Comparison of ENCODE assay signal across 11 mouse cellular contexts in the genomic region with DNA sequence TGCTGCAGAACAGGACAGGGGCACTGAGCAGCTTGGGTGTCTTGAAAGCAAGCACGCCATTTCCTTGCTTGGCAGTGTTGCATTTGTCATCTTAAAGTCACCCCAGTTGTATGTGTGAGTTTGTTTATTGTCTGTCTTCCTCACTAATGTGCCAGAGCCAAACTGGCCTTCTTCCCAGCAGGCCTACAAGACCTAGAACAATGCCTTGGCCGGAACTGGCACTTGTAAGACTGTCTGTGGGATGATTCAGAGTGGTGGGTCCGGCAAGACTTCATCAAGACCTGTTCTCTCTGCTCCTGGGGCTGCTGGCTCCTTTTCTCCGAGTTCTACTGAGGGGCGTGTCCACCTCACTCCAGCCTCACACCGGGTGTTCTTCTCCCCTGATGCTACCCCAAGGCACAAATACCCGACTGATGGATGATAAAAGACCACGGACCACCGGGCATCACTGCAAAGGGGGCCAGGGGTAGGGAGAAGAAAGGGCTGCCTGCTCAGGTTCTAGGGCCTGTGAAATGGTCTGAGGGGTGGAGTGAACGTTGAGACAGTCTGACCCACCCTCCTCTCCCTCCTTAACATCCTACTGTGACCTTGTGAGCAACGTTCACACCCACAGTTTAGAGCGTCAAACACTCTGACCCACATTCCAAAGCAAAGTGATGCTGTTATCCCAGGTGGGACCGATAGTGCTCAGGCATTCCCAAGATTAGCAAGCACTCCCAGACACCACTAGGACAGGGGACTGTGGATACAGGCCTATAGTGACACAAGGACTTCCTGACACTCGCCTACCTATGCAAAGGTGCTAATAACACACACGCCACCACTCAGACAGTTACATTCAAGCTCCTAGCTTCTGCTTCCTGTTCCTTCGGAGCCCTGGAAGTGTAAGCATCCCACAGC. TPM values are rescaled to one million over a fixed set of nuclear protein-coding genes. Genes with fewer than 3 reads are reported as not detected.
DNase-seq lines count a peak whose midpoint lies in the region; ATAC-seq and TF ChIP-seq lines count a peak whose summit lies in the region.
"Had no signal": no experiment of that assay in that cellular context is flagged by ENCODE, and none has a peak within 500 bp of the region (broad histone marks: within the 10 kb centered on the region; RNA-seq: fewer than 3 reads in every experiment).

No protein-coding gene starts in this region.

- no peak overlapping the region for H3K4me3 ChIP-seq in liver, embryonic 11.5 days (ENCODE audit: low read depth, low read length)
- no peak overlapping the region for H3K4me3 ChIP-seq in liver, embryonic 12.5 days
- no peak overlapping the region for H3K4me3 ChIP-seq in embryonic facial prominence, embryonic 15.5 days (replicated peaks)
- no peak overlapping the region for H3K4me3 ChIP-seq in myocyte

- H3K4me2 ChIP-seq in liver, embryonic 11.5 days = no peak overlapping the region
- H3K4me2 ChIP-seq in liver, embryonic 12.5 days = no peak overlapping the region
- no peak overlapping the region for H3K4me2 ChIP-seq in embryonic facial prominence, embryonic 15.5 days (replicated peaks)
- H3K4me2 ChIP-seq in myocyte (ENCODE audit: low read depth) = peak overlapping the region; percentile 45

- DNase-seq in heart, adult 11 months = peak; percentile 88
- no peak for DNase-seq in heart, postnatal 25 days (ENCODE audit: low spot score)
- DNase-seq in liver, embryonic 11.5 days (ENCODE audit: low spot score) = no peak
- DNase-seq in left cerebral cortex, postnatal 36 days (ENCODE audit: low spot score in 2 of 2) = no peak
- DNase-seq in embryo, embryonic 11 days = no peak
- DNase-seq: adrenal gland, postnatal 10 days; kidney, postnatal 25 days had no signal

- peaks cover 42% of the 10 kb centered on the region for H3K4me1 ChIP-seq in liver, embryonic 11.5 days (replicated peaks; ENCODE audit: control insufficient read depth, insufficient read depth, low read length)
- H3K4me1 ChIP-seq in liver, embryonic 12.5 days = peaks cover 54% of the 10 kb centered on the region
- H3K4me1 ChIP-seq in embryonic facial prominence, embryonic 15.5 days = peaks cover 52% of the 10 kb centered on the region

- no peak for ATAC-seq in liver, embryonic 11.5 days (replicated peaks; ENCODE audit: low FRiP score)
- no peak for ATAC-seq in liver, embryonic 12.5 days
- ATAC-seq in embryonic facial prominence, embryonic 15.5 days (ENCODE audit: insufficient number of reproducible peaks, low FRiP score, low TSS enrichment, low read depth) = no peak

- peak overlapping the region; percentile 45 for H3K27ac ChIP-seq in liver, embryonic 11.5 days (ENCODE audit: low read depth, low read length)
- no peak overlapping the region for H3K27ac ChIP-seq in liver, embryonic 12.5 days
- peak overlapping the region; percentile 81 for H3K27ac ChIP-seq in embryonic facial prominence, embryonic 15.5 days (replicated peaks)

- peaks cover 10% of the 10 kb centered on the region for H3K79me2 ChIP-seq in myocyte (ENCODE audit: control insufficient read depth, insufficient read depth)

- no peaks in the 10 kb centered on the region for H3K36me3 ChIP-seq in liver, embryonic 11.5 days (ENCODE audit: control insufficient read depth, insufficient read depth, low read length)
- no peaks in the 10 kb centered on the region for H3K36me3 ChIP-seq in liver, embryonic 12.5 days
- H3K36me3 ChIP-seq in embryonic facial prominence, embryonic 15.5 days = no peaks in the 10 kb centered on the region
- H3K36me3 ChIP-seq in myocyte (ENCODE audit: control insufficient read depth, insufficient read depth) = peaks cover 31% of the 10 kb centered on the region

- 29% methylated on average over 16 of the region's 16 CpGs for WGBS in liver, embryonic 11.5 days
- WGBS in liver, embryonic 12.5 days (ENCODE audit: insufficient replicate concordance) = 26% methylated on average over 16 of the region's 16 CpGs
- 29% methylated on average over 16 of the region's 16 CpGs for WGBS in embryonic facial prominence, embryonic 15.5 days

- no peaks in the 10 kb centered on the region for H3K9me3 ChIP-seq in liver, embryonic 11.5 days (ENCODE audit: control insufficient read depth, low read length)
- H3K9me3 ChIP-seq in liver, embryonic 12.5 days (replicated peaks) = no peaks in the 10 kb centered on the region
- no peaks in the 10 kb centered on the region for H3K9me3 ChIP-seq in embryonic facial prominence, embryonic 15.5 days (replicated peaks)

- TF ChIP-seq POLR2A in myocyte (IDR thresholded peaks at IDR 0.05; ENCODE audit: insufficient read length, low read depth) = peak; percentile 49

- peaks cover 8% of the 10 kb centered on the region for H3K27me3 ChIP-seq in liver, embryonic 11.5 days (replicated peaks; ENCODE audit: control insufficient read depth, insufficient read depth, low read length)
- peaks cover 45% of the 10 kb centered on the region for H3K27me3 ChIP-seq in liver, embryonic 12.5 days (replicated peaks)
- H3K27me3 ChIP-seq in embryonic facial prominence, embryonic 15.5 days = peaks cover 6% of the 10 kb centered on the region
- H3K27me3 ChIP-seq in myocyte (ENCODE audit: control insufficient read depth, insufficient read depth, insufficient read length) = no peaks in the 10 kb centered on the region

- H3ac ChIP-seq in myocyte (ENCODE audit: control insufficient read depth, insufficient read length) = no peak overlapping the region

- intact Hi-C loops in heart, postnatal 25 days (cut with DNase I) = no loop called here
- intact Hi-C loops in left cerebral cortex, postnatal 36 days (cut with DNase I) = loop anchor here (2.0 kb wide), 1 partner anchor 15 kb away; no protein-coding TSS in a partner anchor

- no peak overlapping the region for H3K9ac ChIP-seq in liver, embryonic 11.5 days (ENCODE audit: low read depth, low read length)
- H3K9ac ChIP-seq in liver, embryonic 12.5 days = no peak overlapping the region
- H3K9ac ChIP-seq in embryonic facial prominence, embryonic 15.5 days = 0 out of 2 replicates have a peak overlapping the region, but pooled peaks have one; percentile 0

TF ChIP-seq in myocyte, 11 proteins besides CTCF, POLR2A, EP300 and RAD21:
- no peak for TF ChIP-seq E2F4 (IDR thresholded peaks at IDR 0.05; ENCODE audit: insufficient read depth)
- TF ChIP-seq CEBPB (IDR thresholded peaks at IDR 0.05; ENCODE audit: insufficient read depth, poor library complexity, severe bottlenecking) = no peak
- no peak for TF ChIP-seq MAX (IDR thresholded peaks at IDR 0.05; ENCODE audit: low read depth)
- peak; percentile 84 for TF ChIP-seq POLR2AphosphoS2 (IDR thresholded peaks at IDR 0.05; ENCODE audit: insufficient read length, low read depth)
- no peak for TF ChIP-seq REST (IDR thresholded peaks at IDR 0.05; ENCODE audit: insufficient read depth, insufficient read length)
- no peak for TF ChIP-seq MYOG (IDR thresholded peaks at IDR 0.05; ENCODE audit: control insufficient read depth in 1 of 3, insufficient read depth in 1 of 3, insufficient read length in 2 of 3, low read depth in 2 of 3)

RNA-seq across cellular contexts. Expression of gene Rin1, which starts 7.8 kb away (rescaled TPM):
- 1 to 10 TPM; 1.6 to 3.4 TPM for total RNA-seq in heart, postnatal 25 days (2021)
- polyA plus RNA-seq in liver, embryonic 11.5 days (2014; fragmentation: Nextera tagmentation; extraction: Ambion mirVana) = 1.3 and 1.4 TPM in 2 replicates
- 0.50 and 0.92 TPM in 2 replicates for polyA plus RNA-seq in liver, embryonic 12.5 days (2016; fragmentation: Nextera tagmentation; extraction: Ambion mirVana)
- polyA plus RNA-seq in embryonic facial prominence, embryonic 15.5 days (2015; fragmentation: Nextera tagmentation; extraction: Ambion mirVana) = 2.6 and 4.4 TPM in 2 replicates
- 63.9 TPM for polyA plus RNA-seq in myocyte (2012; fragmentation: generic; extraction: Trizol)
- total RNA-seq in left cerebral cortex, postnatal 36 days (2021) = 10 to 100 TPM; 70.3 to 88.1 TPM

RNA-seq across cellular contexts. Expression of gene Cd248, which starts 9.8 kb away (rescaled TPM):
- 10 to 100 TPM; 15.3 to 16.1 TPM for total RNA-seq in heart, postnatal 25 days (2021)
- 28.6 and 29.3 TPM in 2 replicates for polyA plus RNA-seq in liver, embryonic 11.5 days (2014; fragmentation: Nextera tagmentation; extraction: Ambion mirVana)
- polyA plus RNA-seq in liver, embryonic 12.5 days (2016; fragmentation: Nextera tagmentation; extraction: Ambion mirVana) = 7.7 and 9.5 TPM in 2 replicates
- 131 and 158 TPM in 2 replicates for polyA plus RNA-seq in embryonic facial prominence, embryonic 15.5 days (2015; fragmentation: Nextera tagmentation; extraction: Ambion mirVana)
- polyA plus RNA-seq in myocyte (2012; fragmentation: generic; extraction: Trizol) = 10.4 TPM
- 1 to 10 TPM; 4.6 to 5.1 TPM for total RNA-seq in left cerebral cortex, postnatal 36 days (2021)

RNA-seq across cellular contexts. Expression of gene Brms1, which starts 17.0 kb away (rescaled TPM):
- total RNA-seq in heart, postnatal 25 days (2021) = 10 to 100 TPM; 11.4 to 12.3 TPM
- 61.2 and 61.3 TPM in 2 replicates for polyA plus RNA-seq in liver, embryonic 11.5 days (2014; fragmentation: Nextera tagmentation; extraction: Ambion mirVana)
- polyA plus RNA-seq in liver, embryonic 12.5 days (2016; fragmentation: Nextera tagmentation; extraction: Ambion mirVana) = 40.4 TPM in 2 replicates
- 42.2 and 48.6 TPM in 2 replicates for polyA plus RNA-seq in embryonic facial prominence, embryonic 15.5 days (2015; fragmentation: Nextera tagmentation; extraction: Ambion mirVana)
- 45.8 TPM for polyA plus RNA-seq in myocyte (2012; fragmentation: generic; extraction: Trizol)
- total RNA-seq in left cerebral cortex, postnatal 36 days (2021) = 10 to 100 TPM; 22.7 to 25.6 TPM

RNA-seq across cellular contexts. Expression of gene AC124502.3, which starts 19.4 kb away (rescaled TPM):
- 1 to 10 TPM; 2.2 TPM for total RNA-seq in heart, postnatal 25 days (2021)
- 1.1 TPM in 2 replicates for polyA plus RNA-seq in liver, embryonic 11.5 days (2014; fragmentation: Nextera tagmentation; extraction: Ambion mirVana)
- 0.20 and 0.23 TPM in 2 replicates for polyA plus RNA-seq in liver, embryonic 12.5 days (2016; fragmentation: Nextera tagmentation; extraction: Ambion mirVana)
- polyA plus RNA-seq in embryonic facial prominence, embryonic 15.5 days (2015; fragmentation: Nextera tagmentation; extraction: Ambion mirVana) = 1.9 and 2.0 TPM in 2 replicates
- 1.6 TPM for polyA plus RNA-seq in myocyte (2012; fragmentation: generic; extraction: Trizol)
- total RNA-seq in left cerebral cortex, postnatal 36 days (2021) = 1 to 10 TPM; 4.6 to 6.1 TPM
- total RNA-seq: common myeloid progenitor, adult 5-6 weeks had no signal

RNA-seq across cellular contexts. Expression of gene B4gat1, which starts 19.5 kb away (rescaled TPM):
- 10 to 100 TPM; 47.0 to 47.3 TPM for total RNA-seq in heart, postnatal 25 days (2021)
- 19.1 and 21.3 TPM in 2 replicates for polyA plus RNA-seq in liver, embryonic 11.5 days (2014; fragmentation: Nextera tagmentation; extraction: Ambion mirVana)
- polyA plus RNA-seq in liver, embryonic 12.5 days (2016; fragmentation: Nextera tagmentation; extraction: Ambion mirVana) = 10.9 and 13.2 TPM in 2 replicates
- polyA plus RNA-seq in embryonic facial prominence, embryonic 15.5 days (2015; fragmentation: Nextera tagmentation; extraction: Ambion mirVana) = 47.2 and 48.4 TPM in 2 replicates
- 46.7 TPM for polyA plus RNA-seq in myocyte (2012; fragmentation: generic; extraction: Trizol)
- 100 to 1,000 TPM; 118 to 135 TPM for total RNA-seq in left cerebral cortex, postnatal 36 days (2021)

Comparison
In these comparisons a context has a peak if more than half of its experiments do, and no peak if none do; other contexts are left out.
1. RNA of gene Rin1, which starts 7.8 kb away (polyA plus RNA-seq): 63.9 TPM in myocyte (single experiment); 2.6 to 4.4 TPM in embryonic facial prominence, embryonic 15.5 days, 1.3 to 1.4 TPM in liver, embryonic 11.5 days and 0.50 to 0.92 TPM in liver, embryonic 12.5 days; every median in the first group is over 10 times any median in the second.